Mouse (Mus musculus): ENCODE measurements around the gene Cyp1a1. TPM values are rescaled to one million over a fixed set of nuclear protein-coding genes. Genes with fewer than 3 reads are reported as not detected.

The Cyp1a1 gene
- polyA plus RNA-seq, 1 experiment from 2014 or later: 0.08 TPM

DNA sequence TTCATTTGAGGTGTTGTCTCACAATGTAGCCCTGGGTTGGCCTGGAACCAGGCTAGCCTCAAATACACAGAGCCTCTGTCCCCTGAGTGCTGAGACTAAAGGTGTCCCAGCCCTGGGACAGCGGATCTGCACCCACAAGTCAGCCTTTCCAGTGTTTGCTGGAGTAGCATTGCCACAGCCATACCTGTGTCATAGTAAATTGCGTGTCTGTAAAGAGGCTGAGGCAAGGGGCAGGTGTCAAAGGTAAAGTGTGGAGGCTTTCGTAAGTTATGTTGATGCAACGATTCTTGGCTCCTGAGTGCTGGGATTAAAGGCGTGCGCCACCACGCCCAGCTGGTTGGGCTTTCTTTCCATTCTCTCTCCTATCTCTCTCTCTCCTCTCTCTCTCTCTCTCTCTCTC is 23.1 kb upstream of the Cyp1a1 start:
- Histone ChIP-seq H3K27me3 (ENCODE audit: control insufficient read depth, insufficient read depth, low read length) (no peaks in the 10 kb centered on the region), H3K36me3 (ENCODE audit: control insufficient read depth, insufficient read depth, low read length) (no peaks in the 10 kb centered on the region), H3K4me3 (ENCODE audit: low read length) (no peak overlapping the region), H3K27ac (ENCODE audit: low read depth, low read length) (no peak overlapping the region), H3K4me1 (ENCODE audit: control insufficient read depth, insufficient read depth, low read length) (no peaks in the 10 kb centered on the region), H3K9me3 (ENCODE audit: control insufficient read depth, low read length) (no peaks in the 10 kb centered on the region), H3K4me2 (replicated peaks; ENCODE audit: low read depth, low read length) (no peak overlapping the region), H3K9ac (ENCODE audit: low read depth, low read length) (no peak overlapping the region)
- 61% methylated on average over 7 of the region's 7 CpGs for WGBS
- ATAC-seq (ENCODE audit: low FRiP score, low TSS enrichment): no peak

DNA sequence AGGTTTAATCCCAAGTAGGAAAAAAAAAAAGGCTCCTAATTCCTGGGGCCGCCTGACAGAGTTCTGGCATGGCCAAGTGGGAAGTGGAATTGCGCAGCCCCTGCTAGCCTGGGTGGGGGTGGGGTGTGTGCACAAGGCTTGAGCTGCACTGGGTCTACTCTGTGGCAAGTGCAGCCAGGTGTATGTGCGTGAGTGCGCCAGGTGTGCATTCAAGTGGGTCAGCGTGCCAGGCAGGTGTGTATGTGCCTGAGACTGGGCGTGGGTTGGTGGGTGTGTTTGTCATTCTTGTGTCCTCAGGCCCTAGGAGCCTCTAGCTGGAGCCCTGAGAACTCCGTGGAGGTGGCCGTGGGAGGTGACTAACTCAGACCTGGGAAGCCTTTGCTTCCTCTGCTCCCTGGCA is 21.2 kb upstream of the Cyp1a1 start:
- H3K27me3 ChIP-seq (ENCODE audit: control insufficient read depth, insufficient read depth, low read length): no peaks in the 10 kb centered on the region
- no peak overlapping the region for H3K4me3 ChIP-seq (ENCODE audit: low read length)
- H3K4me1 ChIP-seq (ENCODE audit: control insufficient read depth, insufficient read depth, low read length): no peaks in the 10 kb centered on the region
- H3K27ac ChIP-seq (ENCODE audit: low read depth, low read length): no peak overlapping the region
- ATAC-seq (ENCODE audit: low FRiP score, low TSS enrichment): no peak
- H3K9me3 ChIP-seq (ENCODE audit: control insufficient read depth, low read length): no peaks in the 10 kb centered on the region
- no peak overlapping the region for H3K4me2 ChIP-seq (replicated peaks; ENCODE audit: low read depth, low read length)
- no peak overlapping the region for H3K9ac ChIP-seq (ENCODE audit: low read depth, low read length)
- 69% methylated on average over 8 of the region's 8 CpGs for WGBS
- H3K36me3 ChIP-seq (ENCODE audit: control insufficient read depth, insufficient read depth, low read length): no peaks in the 10 kb centered on the region

DNA sequence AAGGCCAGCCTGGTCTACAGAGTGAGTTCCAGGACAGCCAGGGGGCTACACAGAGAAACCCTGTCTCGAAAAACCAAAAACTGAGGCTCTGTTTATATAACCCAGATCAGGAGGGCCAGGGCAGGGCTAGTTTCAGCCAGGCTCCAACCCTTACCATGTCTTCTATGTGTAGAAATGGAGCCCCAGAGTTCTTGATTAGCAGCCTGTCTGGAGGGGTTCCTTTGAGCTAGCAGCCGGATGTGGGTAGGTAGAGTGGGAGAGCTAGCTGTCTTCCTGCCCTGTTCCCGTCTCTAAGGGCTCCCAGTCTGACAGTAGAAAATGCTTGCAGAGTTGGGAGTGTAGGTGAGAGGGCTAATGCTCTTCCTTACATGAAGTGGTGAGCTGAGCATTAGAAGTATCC is 20.6 kb upstream of the Cyp1a1 start:
- Histone ChIP-seq H3K9ac (ENCODE audit: low read depth, low read length) (no peak overlapping the region), H3K4me3 (ENCODE audit: low read length) (no peak overlapping the region), H3K4me2 (replicated peaks; ENCODE audit: low read depth, low read length) (no peak overlapping the region), H3K4me1 (ENCODE audit: control insufficient read depth, insufficient read depth, low read length) (no peaks in the 10 kb centered on the region), H3K27me3 (ENCODE audit: control insufficient read depth, insufficient read depth, low read length) (no peaks in the 10 kb centered on the region), H3K36me3 (ENCODE audit: control insufficient read depth, insufficient read depth, low read length) (no peaks in the 10 kb centered on the region), H3K27ac (ENCODE audit: low read depth, low read length) (no peak overlapping the region), H3K9me3 (ENCODE audit: control insufficient read depth, low read length) (no peaks in the 10 kb centered on the region)
- no peak for ATAC-seq (ENCODE audit: low FRiP score, low TSS enrichment)
- 76% methylated on average over 3 of the region's 3 CpGs for WGBS

DNA sequence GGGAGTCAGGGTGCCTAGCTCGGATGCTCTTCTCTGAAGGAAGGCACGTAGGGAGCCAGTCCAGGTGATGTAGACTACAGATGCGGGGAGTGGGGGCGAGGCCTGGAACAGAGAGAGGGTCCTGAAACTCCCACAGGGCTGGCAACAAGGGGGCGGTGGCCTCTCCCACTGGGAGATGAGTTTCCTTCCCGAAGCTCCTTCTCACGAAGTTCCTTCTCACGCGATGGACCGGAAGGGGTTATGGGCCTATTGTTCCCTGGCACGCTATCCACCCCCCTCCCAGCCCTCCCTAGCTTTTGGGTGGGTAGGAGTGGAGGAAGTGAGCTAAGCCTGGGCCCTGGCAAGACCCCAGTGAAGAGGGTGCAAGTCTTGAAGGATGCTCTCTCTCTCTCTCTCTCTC is 19.9 kb upstream of the Cyp1a1 start:
- no peak overlapping the region for H3K9ac ChIP-seq (ENCODE audit: low read depth, low read length)
- H3K4me2 ChIP-seq (replicated peaks; ENCODE audit: low read depth, low read length): no peak overlapping the region
- H3K36me3 ChIP-seq (ENCODE audit: control insufficient read depth, insufficient read depth, low read length): no peaks in the 10 kb centered on the region
- no peaks in the 10 kb centered on the region for H3K9me3 ChIP-seq (ENCODE audit: control insufficient read depth, low read length)
- no peak overlapping the region for H3K4me3 ChIP-seq (ENCODE audit: low read length)
- ATAC-seq (ENCODE audit: low FRiP score, low TSS enrichment): no peak
- no peak overlapping the region for H3K27ac ChIP-seq (ENCODE audit: low read depth, low read length)
- WGBS: 68% methylated on average over 11 of the region's 11 CpGs
- H3K27me3 ChIP-seq (ENCODE audit: control insufficient read depth, insufficient read depth, low read length): no peaks in the 10 kb centered on the region
- H3K4me1 ChIP-seq (ENCODE audit: control insufficient read depth, insufficient read depth, low read length): no peaks in the 10 kb centered on the region

DNA sequence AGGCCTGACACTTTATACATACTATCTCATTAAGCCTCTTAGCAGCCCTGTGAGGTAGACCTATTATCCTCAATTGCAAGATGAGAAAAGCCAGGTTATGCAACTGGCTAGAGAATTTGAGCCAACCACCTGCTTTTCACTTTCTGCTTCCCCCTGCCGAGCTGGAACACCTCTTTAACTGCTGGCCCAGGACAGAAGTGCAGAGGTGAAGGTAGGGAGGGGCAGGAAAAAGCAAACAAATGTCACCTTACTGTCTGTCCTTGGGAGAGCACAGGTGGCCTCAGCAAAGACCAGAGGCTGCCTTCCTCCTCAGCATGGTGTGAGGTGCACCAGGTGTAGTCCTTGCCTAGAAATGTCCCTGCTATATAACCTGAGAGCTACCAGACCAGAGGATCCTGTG is 19.5 kb upstream of the Cyp1a1 start:
- Histone ChIP-seq H3K4me1 (ENCODE audit: control insufficient read depth, insufficient read depth, low read length) (no peaks in the 10 kb centered on the region), H3K36me3 (ENCODE audit: control insufficient read depth, insufficient read depth, low read length) (no peaks in the 10 kb centered on the region), H3K9me3 (ENCODE audit: control insufficient read depth, low read length) (no peaks in the 10 kb centered on the region), H3K4me2 (replicated peaks; ENCODE audit: low read depth, low read length) (no peak overlapping the region), H3K27me3 (ENCODE audit: control insufficient read depth, insufficient read depth, low read length) (no peaks in the 10 kb centered on the region), H3K9ac (ENCODE audit: low read depth, low read length) (no peak overlapping the region), H3K4me3 (ENCODE audit: low read length) (no peak overlapping the region), H3K27ac (ENCODE audit: low read depth, low read length) (no peak overlapping the region)
- WGBS: 24% methylated on average over 1 of the region's 1 CpGs
- ATAC-seq (ENCODE audit: low FRiP score, low TSS enrichment): no peak

DNA sequence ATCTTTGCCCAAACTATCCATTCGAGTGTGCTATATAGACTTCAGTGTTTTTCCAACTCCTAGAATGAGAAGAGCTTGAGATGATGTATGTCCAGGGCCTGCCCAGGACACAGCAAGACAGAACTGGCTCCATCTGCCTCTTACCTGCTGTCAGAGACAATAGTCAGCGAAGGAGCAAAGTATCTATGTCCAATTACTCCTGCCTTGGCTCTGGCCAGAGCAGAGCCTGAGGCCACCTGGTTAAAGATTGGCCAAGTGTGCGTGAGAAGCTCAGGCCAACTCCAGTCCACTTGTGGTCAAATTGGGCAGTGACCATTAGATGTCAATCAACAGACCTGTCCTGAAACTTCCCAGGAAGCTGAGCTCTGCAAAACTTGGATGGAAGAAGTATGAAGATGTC is 18.2 kb upstream of the Cyp1a1 start:
- Histone ChIP-seq H3K4me1 (ENCODE audit: control insufficient read depth, insufficient read depth, low read length) (no peaks in the 10 kb centered on the region), H3K27me3 (ENCODE audit: control insufficient read depth, insufficient read depth, low read length) (no peaks in the 10 kb centered on the region), H3K9me3 (ENCODE audit: control insufficient read depth, low read length) (no peaks in the 10 kb centered on the region), H3K9ac (ENCODE audit: low read depth, low read length) (no peak overlapping the region), H3K4me3 (ENCODE audit: low read length) (no peak overlapping the region), H3K36me3 (ENCODE audit: control insufficient read depth, insufficient read depth, low read length) (no peaks in the 10 kb centered on the region), H3K27ac (ENCODE audit: low read depth, low read length) (no peak overlapping the region), H3K4me2 (replicated peaks; ENCODE audit: low read depth, low read length) (no peak overlapping the region)
- WGBS: 74% methylated on average over 3 of the region's 3 CpGs
- ATAC-seq (ENCODE audit: low FRiP score, low TSS enrichment): no peak

DNA sequence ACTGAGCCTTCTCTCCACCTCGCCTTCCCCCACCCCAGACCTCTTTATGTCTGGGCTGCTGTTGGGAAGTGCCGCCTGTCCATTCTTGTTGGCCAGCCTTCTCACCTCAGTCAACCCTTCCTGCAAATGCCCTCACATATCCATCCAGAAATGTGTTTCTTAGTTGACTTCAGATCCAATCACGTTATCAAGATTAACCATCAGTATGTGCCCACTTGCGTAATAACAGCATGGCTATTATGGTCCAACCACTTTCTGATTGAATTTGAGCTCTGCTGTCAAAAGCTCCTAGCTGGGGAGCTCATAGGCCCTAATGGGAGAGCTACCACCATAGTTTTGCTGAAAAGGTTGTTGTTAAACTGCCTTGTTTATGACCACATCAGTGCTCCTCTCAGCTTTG is 16.7 kb upstream of the Cyp1a1 start:
- 94% methylated on average over 4 of the region's 4 CpGs for whole genome bisulfite sequencing
- H3K27ac ChIP-seq (ENCODE audit: low read depth, low read length): no peak overlapping the region
- no peak overlapping the region for H3K4me2 ChIP-seq (replicated peaks; ENCODE audit: low read depth, low read length)

DNA sequence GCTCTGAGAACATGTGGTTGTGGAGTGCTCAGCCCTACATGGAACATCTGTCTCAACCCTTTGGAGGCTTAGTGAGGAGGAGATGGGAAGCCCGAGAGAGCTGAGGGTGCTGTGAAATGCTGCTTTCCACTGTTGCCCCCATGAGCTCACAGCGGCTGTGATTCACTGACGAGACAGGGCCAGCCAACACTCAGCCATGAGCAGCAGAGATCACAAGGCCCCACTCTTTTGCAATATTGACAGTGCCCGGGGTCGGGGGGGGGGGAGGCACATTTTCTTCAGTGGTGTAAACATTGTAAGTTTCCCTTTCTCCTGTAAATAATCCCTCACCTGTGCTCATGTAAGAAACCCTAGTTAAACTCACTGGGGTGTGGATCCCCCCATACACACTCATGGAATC is 16.2 kb upstream of the Cyp1a1 start:
- H3K27me3 ChIP-seq (ENCODE audit: control insufficient read depth, insufficient read depth, low read length): no peaks in the 10 kb centered on the region
- no peaks in the 10 kb centered on the region for H3K4me1 ChIP-seq (ENCODE audit: control insufficient read depth, insufficient read depth, low read length)
- no peak overlapping the region for H3K4me3 ChIP-seq (ENCODE audit: low read length)
- WGBS: 89% methylated on average over 5 of the region's 5 CpGs
- no peak for ATAC-seq (ENCODE audit: low FRiP score, low TSS enrichment)
- no peaks in the 10 kb centered on the region for H3K9me3 ChIP-seq (ENCODE audit: control insufficient read depth, low read length)
- H3K4me2 ChIP-seq (replicated peaks; ENCODE audit: low read depth, low read length): no peak overlapping the region
- H3K9ac ChIP-seq (ENCODE audit: low read depth, low read length): no peak overlapping the region
- no peak overlapping the region for H3K27ac ChIP-seq (ENCODE audit: low read depth, low read length)
- H3K36me3 ChIP-seq (ENCODE audit: control insufficient read depth, insufficient read depth, low read length): no peaks in the 10 kb centered on the region

More for the DNA sequence above, 16.7 kb upstream of the Cyp1a1 start:
- H3K9me3 ChIP-seq (ENCODE audit: control insufficient read depth, low read length): no peaks in the 10 kb centered on the region
- no peaks in the 10 kb centered on the region for H3K27me3 ChIP-seq (ENCODE audit: control insufficient read depth, insufficient read depth, low read length)
- no peak for ATAC-seq (ENCODE audit: low FRiP score, low TSS enrichment)
- no peak overlapping the region for H3K4me3 ChIP-seq (ENCODE audit: low read length)
- H3K4me1 ChIP-seq (ENCODE audit: control insufficient read depth, insufficient read depth, low read length): no peaks in the 10 kb centered on the region
- no peaks in the 10 kb centered on the region for H3K36me3 ChIP-seq (ENCODE audit: control insufficient read depth, insufficient read depth, low read length)
- no peak overlapping the region for H3K9ac ChIP-seq (ENCODE audit: low read depth, low read length)

DNA sequence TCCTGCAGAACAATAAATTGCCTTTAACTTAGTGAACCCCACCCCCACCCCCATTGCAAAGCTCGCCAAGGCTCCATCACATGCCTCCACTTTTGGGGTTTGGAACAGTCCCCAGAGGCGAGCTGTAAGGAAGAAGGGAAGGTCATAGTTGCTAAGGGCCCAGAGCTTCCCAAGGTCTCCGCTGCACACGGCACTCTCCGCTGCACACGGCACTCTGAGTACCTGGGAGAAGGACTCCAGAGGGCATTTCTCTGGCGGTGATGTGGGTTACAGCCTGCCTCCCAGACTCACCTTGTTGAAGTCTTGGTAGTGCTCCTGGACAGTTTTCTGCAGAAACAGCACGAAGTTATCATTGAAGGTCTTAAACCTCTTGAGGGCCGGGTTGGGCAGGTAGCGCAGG is 6.3 kb upstream of the Cyp1a1 start:
- H3K4me1 ChIP-seq (ENCODE audit: control insufficient read depth, insufficient read depth, low read length): no peaks in the 10 kb centered on the region
- H3K4me2 ChIP-seq (replicated peaks; ENCODE audit: low read depth, low read length): no peak overlapping the region
- H3K4me3 ChIP-seq (ENCODE audit: low read length): no peak overlapping the region
- no peak overlapping the region for H3K27ac ChIP-seq (ENCODE audit: low read depth, low read length)
- no peaks in the 10 kb centered on the region for H3K36me3 ChIP-seq (ENCODE audit: control insufficient read depth, insufficient read depth, low read length)
- ATAC-seq (ENCODE audit: low FRiP score, low TSS enrichment): no peak
- 79% methylated on average over 10 of the region's 10 CpGs for WGBS
- no peaks in the 10 kb centered on the region for H3K9me3 ChIP-seq (ENCODE audit: control insufficient read depth, low read length)
- no peaks in the 10 kb centered on the region for H3K27me3 ChIP-seq (ENCODE audit: control insufficient read depth, insufficient read depth, low read length)
- H3K9ac ChIP-seq (ENCODE audit: low read depth, low read length): no peak overlapping the region

DNA sequence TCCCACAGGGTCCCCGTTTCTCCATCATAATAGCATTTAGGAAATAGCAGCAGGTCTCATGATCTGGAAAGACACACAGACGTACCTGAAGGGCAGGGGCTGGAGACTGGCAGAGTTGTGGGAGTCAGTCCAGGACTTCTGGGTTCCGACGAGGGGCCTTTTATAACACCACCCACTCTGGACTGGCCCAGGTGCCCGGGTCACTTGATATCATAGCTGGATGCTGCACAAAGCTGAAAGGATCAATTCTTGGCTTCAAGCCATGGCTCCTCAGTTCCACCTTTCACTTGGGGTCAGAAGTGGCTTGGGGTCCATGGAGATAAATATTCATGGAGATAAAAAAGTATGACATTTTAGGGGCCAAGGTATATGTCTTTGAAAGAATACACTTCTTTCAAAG is 4.2 kb upstream of the Cyp1a1 start, which contains the start of gene Cyp1a2:
TSS of gene Cyp1a2 (minus strand) at position 184 of the 400 bp plus-strand sequence.
- no peaks in the 10 kb centered on the region for H3K27me3 ChIP-seq (ENCODE audit: control insufficient read depth, insufficient read depth, low read length)
- H3K4me3 ChIP-seq (ENCODE audit: low read length): no peak within 1 kb of the TSS
- no peak within 1 kb of the TSS for H3K27ac ChIP-seq (ENCODE audit: low read depth, low read length)
- H3K4me1 ChIP-seq (ENCODE audit: control insufficient read depth, insufficient read depth, low read length): no peaks in the 10 kb centered on the region
- no peaks in the 10 kb centered on the region for H3K9me3 ChIP-seq (ENCODE audit: control insufficient read depth, low read length)
- H3K4me2 ChIP-seq (replicated peaks; ENCODE audit: low read depth, low read length): no peak within 1 kb of the TSS
- no peak within 1 kb of the TSS for H3K9ac ChIP-seq (ENCODE audit: low read depth, low read length)
- no peaks in the 10 kb centered on the region for H3K36me3 ChIP-seq (ENCODE audit: control insufficient read depth, insufficient read depth, low read length)
- WGBS: 71% methylated on average over 5 of the region's 5 CpGs
- no peak for ATAC-seq (ENCODE audit: low FRiP score, low TSS enrichment)

Measured in kidney, embryonic 14.5 days (tissue).